Mouse (Mus musculus) heart, embryonic 13.5 days (tissue): ENCODE results near the gene Slc44a3. TPM values are rescaled to one million over a fixed set of nuclear protein-coding genes. Genes with fewer than 3 reads are reported as not detected.
A peak's percentile ranks its signal among the peaks of the same experiment; 100 is the strongest.
"Not testable (repeated sequence)": the region's sequence is repeated elsewhere in the genome, so short reads cannot be mapped to it uniquely, and the experiment has no call there.

ENCODE experiments used
- ATAC-seq: fragments of 200-750 bp; cut with Nextera tagmentation; 2 replicates; pipeline ENCODE4 v1.8.0; 2017; ENCODE audit warnings: moderate TSS enrichment; ENCODE audit not compliant: insufficient number of reproducible peaks, low FRiP score, low TSS enrichment; ENCODE audit errors: extremely low read depth
- H3K27ac ChIP-seq: fragments of 300-500 bp; sonication (generic); replicated peaks from 2 replicates; pipeline ENCODE4 v1.5.1; 2015; ENCODE audit warnings: moderate library complexity, mild to moderate bottlenecking, inconsistent platforms
- H3K27me3 ChIP-seq: fragments of 300-500 bp; sonication (generic); replicated peaks from 2 replicates; pipeline ENCODE4 v1.6.1; 2015; ENCODE audit warnings: mild to moderate bottlenecking, inconsistent platforms
- H3K36me3 ChIP-seq: fragments of 300-500 bp; sonication (generic); 2 replicates; pipeline ENCODE4 v1.6.1; 2015; ENCODE audit warnings: mild to moderate bottlenecking, inconsistent platforms
- H3K4me1 ChIP-seq: fragments of 300-500 bp; sonication (generic); 2 replicates; pipeline ENCODE4 v1.6.1; 2015; ENCODE audit warnings: inconsistent platforms
- H3K4me2 ChIP-seq: fragments of 300-500 bp; sonication (generic); 2 replicates; pipeline ENCODE4 v1.6.1; 2015; ENCODE audit warnings: inconsistent platforms, mild to moderate bottlenecking, moderate library complexity
- H3K4me3 ChIP-seq: fragments of 300-500 bp; sonication (generic); 2 replicates; pipeline ENCODE4 v1.5.1; 2015; ENCODE audit warnings: moderate library complexity, mild to moderate bottlenecking, inconsistent platforms
- H3K9ac ChIP-seq: fragments of 300-500 bp; sonication (generic); 2 replicates; pipeline ENCODE4 v1.6.1; 2015; ENCODE audit warnings: inconsistent platforms, mild to moderate bottlenecking, moderate library complexity
- H3K9me3 ChIP-seq: fragments of 300-500 bp; sonication (generic); 2 replicates; pipeline ENCODE4 v1.6.1; 2016; ENCODE audit warnings: inconsistent platforms
- WGBS: fragments of 180-500 bp; shearing (Covaris S2); methylation state at CpG from one replicate; pipeline ENCODE4 v1.1.7; 2015; ENCODE audit warnings: mixed read lengths; 5-methylcytosine and 5-hydroxymethylcytosine counted together
- polyA plus RNA-seq: library from polyadenylated mRNA; unstranded; fragments of >200 nt; fragmentation: Nextera tagmentation; extraction: Ambion mirVana; gene quantifications from 2 replicates; pipeline ENCODE4 v1.2.1, GENCODE M21; 2015

Slc44a3 gene
- polyA plus RNA-seq, 1 experiment from 2014 or later: 1.1 TPM

- Histone ChIP-seq H3K4me1 (peaks cover 22% of the 10 kb centered on the region), H3K4me2 (no peak overlapping the region), H3K4me3 (no peak overlapping the region), H3K9ac (no peak overlapping the region), H3K27ac (no peak overlapping the region), H3K27me3 (no peaks in the 10 kb centered on the region), H3K36me3 (no peaks in the 10 kb centered on the region), H3K9me3 (no peaks in the 10 kb centered on the region)
- WGBS: 16% methylated on average over 1 of the region's 1 CpGs
- no peak for ATAC-seq
Measured at GRCm38 (mm10) chr3:121550370-121550769, 18.2 kb upstream of the Slc44a3 start.

- 0 out of 2 replicates have a peak overlapping the region, but pooled peaks have one; percentile 37 for H3K9ac ChIP-seq
- 0 out of 2 replicates have a peak overlapping the region, but pooled peaks have one; percentile 8 for H3K27ac ChIP-seq
- H3K4me3 ChIP-seq: no peak overlapping the region
- no peaks in the 10 kb centered on the region for H3K9me3 ChIP-seq
- no peaks in the 10 kb centered on the region for H3K36me3 ChIP-seq
- no peaks in the 10 kb centered on the region for H3K27me3 ChIP-seq
- no peak for ATAC-seq
- peaks cover 19% of the 10 kb centered on the region for H3K4me1 ChIP-seq
- WGBS: 48% methylated on average over 15 of the region's 15 CpGs
- H3K4me2 ChIP-seq: peak overlapping the region; percentile 36
Measured at GRCm38 (mm10) chr3:121547851-121548624, 15.8 kb upstream of the Slc44a3 start.

- peak overlapping the region; percentile 3; the same call in 1 of the 2 replicates for H3K27ac ChIP-seq
- H3K27me3 ChIP-seq: no peaks in the 10 kb centered on the region
- no peaks in the 10 kb centered on the region for H3K36me3 ChIP-seq
- H3K4me3 ChIP-seq: no peak overlapping the region
- 47% methylated on average over 5 of the region's 5 CpGs for WGBS
- peaks cover 20% of the 10 kb centered on the region for H3K4me1 ChIP-seq
- H3K4me2 ChIP-seq: peak overlapping the region; percentile 42; the same call in 1 of the 2 replicates
- H3K9me3 ChIP-seq: no peaks in the 10 kb centered on the region
- 0 out of 2 replicates have a peak overlapping the region, but pooled peaks have one; percentile 35 for H3K9ac ChIP-seq
- ATAC-seq: no peak
Measured at GRCm38 (mm10) chr3:121540621-121541020, 8.4 kb upstream of the Slc44a3 start.

GRCm38 (mm10) chr3:121539871-121540431, 7.7 kb upstream of the Slc44a3 start:
- Histone ChIP-seq H3K27me3 (no peaks in the 10 kb centered on the region), H3K9ac (peak overlapping the region; percentile 35; the same call in 1 of the 2 replicates), H3K4me3 (0 out of 2 replicates have a peak overlapping the region, but pooled peaks have one; percentile 17), H3K9me3 (no peaks in the 10 kb centered on the region), H3K36me3 (no peaks in the 10 kb centered on the region), H3K4me1 (peaks cover 18% of the 10 kb centered on the region), H3K27ac (peak overlapping the region; percentile 3; the same call in 1 of the 2 replicates), H3K4me2 (peak overlapping the region; percentile 42)
- WGBS: 6% methylated on average over 8 of the region's 8 CpGs
- ATAC-seq: no peak; the same call in 1 of the 2 replicates

- not testable (repeated sequence) for H3K36me3 ChIP-seq, H3K27me3 ChIP-seq, H3K4me2 ChIP-seq, H3K9ac ChIP-seq, ATAC-seq, H3K27ac ChIP-seq, H3K9me3 ChIP-seq, H3K4me3 ChIP-seq
- WGBS: 90% methylated on average over 3 of the region's 3 CpGs
- H3K4me1 ChIP-seq: peaks cover 18% of the 10 kb centered on the region
Measured at GRCm38 (mm10) chr3:121538847-121539246, 6.6 kb upstream of the Slc44a3 start.

- Histone ChIP-seq H3K36me3 (no peaks in the 10 kb centered on the region), H3K4me1 (peaks cover 16% of the 10 kb centered on the region), H3K27ac (no peak overlapping the region), H3K4me2 (no peak overlapping the region), H3K9ac (no peak overlapping the region), H3K27me3 (peaks cover 15% of the 10 kb centered on the region), H3K9me3 (no peaks in the 10 kb centered on the region), H3K4me3 (no peak overlapping the region)
- WGBS: 84% methylated on average over 3 of the region's 3 CpGs
- ATAC-seq: no peak
Measured at GRCm38 (mm10) chr3:121537996-121538395, 5.8 kb upstream of the Slc44a3 start.

- Histone ChIP-seq H3K9ac (no peak overlapping the region), H3K4me1 (peaks cover 22% of the 10 kb centered on the region), H3K4me3 (no peak overlapping the region), H3K9me3 (no peaks in the 10 kb centered on the region), H3K27ac (no peak overlapping the region), H3K4me2 (no peak overlapping the region), H3K27me3 (peaks cover 23% of the 10 kb centered on the region), H3K36me3 (no peaks in the 10 kb centered on the region)
- no peak for ATAC-seq
- 45% methylated on average over 9 of the region's 9 CpGs for WGBS
Measured at GRCm38 (mm10) chr3:121536803-121537202, 4.6 kb upstream of the Slc44a3 start.

GRCm38 (mm10) chr3:121535813-121536504, 3.8 kb upstream of the Slc44a3 start:
- H3K4me2 ChIP-seq: no peak overlapping the region
- H3K4me1 ChIP-seq: peaks cover 24% of the 10 kb centered on the region
- no peaks in the 10 kb centered on the region for H3K9me3 ChIP-seq
- no peaks in the 10 kb centered on the region for H3K36me3 ChIP-seq
- H3K27me3 ChIP-seq: peaks cover 32% of the 10 kb centered on the region
- H3K9ac ChIP-seq: no peak overlapping the region
- no peak for ATAC-seq
- no peak overlapping the region for H3K27ac ChIP-seq
- WGBS: 74% methylated on average over 3 of the region's 3 CpGs
- H3K4me3 ChIP-seq: no peak overlapping the region

- H3K27ac ChIP-seq: no peak overlapping the region
Measured at GRCm38 (mm10) chr3:121531370-121532148, 645 bp downstream of the Slc44a3 start.

GRCm38 (mm10) chr3:121530546-121531258, 1.5 kb downstream of the Slc44a3 start:
- Histone ChIP-seq H3K4me2 (no peak overlapping the region), H3K4me3 (no peak overlapping the region), H3K27ac (no peak overlapping the region), H3K9me3 (no peaks in the 10 kb centered on the region), H3K36me3 (no peaks in the 10 kb centered on the region), H3K27me3 (peaks cover 34% of the 10 kb centered on the region), H3K9ac (0 out of 2 replicates have a peak overlapping the region, but pooled peaks have one; percentile 9), H3K4me1 (peaks cover 30% of the 10 kb centered on the region)
- no peak for ATAC-seq
- WGBS: 77% methylated on average over 10 of the region's 10 CpGs

More at GRCm38 (mm10) chr3:121531370-121532148, 645 bp downstream of the Slc44a3 start:
- WGBS: 48% methylated on average over 16 of the region's 16 CpGs
- Histone ChIP-seq H3K36me3 (no peaks in the 10 kb centered on the region), H3K9me3 (no peaks in the 10 kb centered on the region), H3K9ac (peak overlapping the region; percentile 72), H3K27me3 (peaks cover 34% of the 10 kb centered on the region), H3K4me3 (peak overlapping the region; percentile 52), H3K4me1 (peaks cover 27% of the 10 kb centered on the region), H3K4me2 (peak overlapping the region; percentile 77)
- no peak for ATAC-seq
